Mouse (Mus musculus) spleen, adult 2 months (tissue): ENCODE data around the gene Col9a2.

Source experiments
- CTCF ChIP-seq: fragments of 200-500 bp; IDR thresholded peaks from 2 replicates; pipeline ENCODE4 v1.5.1; 2011; ENCODE audit warnings: mild to moderate bottlenecking, inconsistent platforms; ENCODE audit not compliant: insufficient read depth, insufficient read length, insufficient replicate concordance; ENCODE audit errors: extremely low read depth
- POLR2A ChIP-seq: fragments of 200-500 bp; IDR thresholded peaks from 2 replicates; pipeline ENCODE4 v1.6.1; 2011; ENCODE audit warnings: low read depth, low read length, inconsistent platforms

- TF ChIP-seq POLR2A (no peak; the same call in 1 of the 2 replicates), CTCF (no peak)
These were observed 58.6 kb downstream of the Col9a2 start, which contains the start of gene Zmpste24 for GRCm38 (mm10) chr4:121097650-121098378.
